Mouse (Mus musculus): Measurements from ENCODE around the gene Stk19.

GRCm38 (mm10) chr17:34853511-34853910, 16.8 kb upstream of the Stk19 start:
- TF ChIP-seq POLR2A (IDR thresholded peaks at IDR 0.05; ENCODE audit: control insufficient read depth, low read depth, low read length) (no peak), CTCF (IDR thresholded peaks at IDR 0.05; ENCODE audit: control insufficient read depth, insufficient read depth, insufficient replicate concordance, low read depth, low read length) (no peak)
